Mouse (Mus musculus): Measurements from ENCODE around the gene Rps10. TPM values are rescaled to one million over a fixed set of nuclear protein-coding genes. Genes with fewer than 3 reads are reported as not detected.
"Not testable (repeated sequence)": the region's sequence is repeated elsewhere in the genome, so short reads cannot be mapped to it uniquely, and the experiment has no call there.

Gene Rps10
- polyA plus RNA-seq, 1 experiment = 3,855 TPM

DNA sequence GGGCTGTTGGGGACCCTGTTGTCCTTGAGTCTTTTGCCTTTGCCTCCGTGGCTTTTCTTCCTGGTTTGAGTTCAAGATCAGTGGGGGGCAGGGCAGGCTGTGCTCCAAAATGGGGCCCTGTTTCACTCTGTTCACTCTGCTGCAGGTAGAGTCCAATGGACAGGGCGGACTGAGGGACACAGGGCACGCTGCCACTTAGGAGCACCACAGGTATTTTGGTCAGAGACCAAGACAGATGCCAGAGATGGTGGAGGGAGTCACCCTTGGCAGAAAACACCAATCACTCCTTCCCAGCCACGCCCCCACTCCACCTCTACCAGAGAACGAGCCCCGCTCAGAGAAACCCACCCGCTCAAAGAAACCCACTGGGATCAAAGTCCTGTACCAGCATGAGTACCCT lies 9.3 kb upstream of the Rps10 start:
- peaks cover 53% of the 10 kb centered on the region for H3K27me3 ChIP-seq (replicated peaks)
- TF ChIP-seq FLI1 (IDR thresholded peaks at IDR 0.05; ENCODE audit: low read length) (no peak), GATA1 (IDR thresholded peaks at IDR 0.05; ENCODE audit: borderline replicate concordance, low read length) (no peak)
- H3K36me3 ChIP-seq (replicated peaks; ENCODE audit: low read length) = no peaks in the 10 kb centered on the region
- peaks cover 32% of the 10 kb centered on the region for H3K4me1 ChIP-seq
- peaks cover 21% of the 10 kb centered on the region for H3K9me3 ChIP-seq
- H3K4me3 ChIP-seq (replicated peaks) = no peak overlapping the region

DNA sequence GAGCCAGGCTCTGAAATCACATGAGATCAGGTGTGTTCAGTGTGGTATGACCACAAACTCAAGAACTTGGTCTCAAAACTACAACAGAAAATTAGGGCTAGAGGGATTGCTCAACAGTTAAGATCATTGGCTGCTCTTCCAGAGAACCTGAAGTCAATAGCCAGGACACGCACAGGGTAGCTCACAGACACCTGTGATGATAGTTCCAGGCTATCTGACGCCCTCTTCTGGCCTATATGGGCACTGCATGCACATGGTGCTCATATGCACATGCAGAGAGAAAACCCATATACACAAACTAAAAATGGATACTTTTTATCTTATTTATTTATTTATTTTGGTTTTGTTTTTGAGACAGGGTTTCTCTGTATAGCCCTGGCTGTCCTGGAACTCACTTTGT lies 8.1 kb upstream of the Rps10 start:
- Histone ChIP-seq H3K9me3 (peaks cover 21% of the 10 kb centered on the region), H3K27me3 (replicated peaks) (peaks cover 46% of the 10 kb centered on the region), H3K4me3 (replicated peaks) (no peak overlapping the region), H3K36me3 (replicated peaks; ENCODE audit: low read length) (no peaks in the 10 kb centered on the region), H3K4me1 (peaks cover 22% of the 10 kb centered on the region)
- TF ChIP-seq FLI1 (IDR thresholded peaks at IDR 0.05; ENCODE audit: low read length) (no peak), GATA1 (IDR thresholded peaks at IDR 0.05; ENCODE audit: borderline replicate concordance, low read length) (no peak)

DNA sequence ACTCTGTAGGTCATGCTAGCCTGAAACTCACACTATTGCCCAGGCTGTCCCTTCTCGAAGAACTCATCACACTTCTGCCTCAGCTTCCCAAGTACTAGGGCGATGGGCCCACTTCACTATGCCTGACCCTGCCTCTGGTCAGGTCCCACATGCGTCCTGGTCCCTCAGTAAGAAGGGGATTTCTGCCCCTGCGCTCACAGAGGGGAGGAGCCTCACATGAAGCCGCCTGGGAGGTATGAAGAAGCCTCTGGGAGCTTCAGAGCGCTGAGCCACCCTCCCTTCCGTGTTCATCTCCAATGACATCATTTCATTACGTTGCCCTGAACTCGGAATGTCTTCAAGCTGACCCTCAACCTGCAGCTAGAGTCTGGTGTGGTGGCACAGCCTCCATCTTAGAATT lies 7.3 kb upstream of the Rps10 start:
- peaks cover 21% of the 10 kb centered on the region for H3K9me3 ChIP-seq
- TF ChIP-seq FLI1 (IDR thresholded peaks at IDR 0.05; ENCODE audit: low read length) (no peak), GATA1 (IDR thresholded peaks at IDR 0.05; ENCODE audit: borderline replicate concordance, low read length) (no peak)
- H3K4me1 ChIP-seq = peaks cover 26% of the 10 kb centered on the region
- H3K4me3 ChIP-seq (replicated peaks) = no peak overlapping the region
- no peaks in the 10 kb centered on the region for H3K36me3 ChIP-seq (replicated peaks; ENCODE audit: low read length)
- peaks cover 41% of the 10 kb centered on the region for H3K27me3 ChIP-seq (replicated peaks)

DNA sequence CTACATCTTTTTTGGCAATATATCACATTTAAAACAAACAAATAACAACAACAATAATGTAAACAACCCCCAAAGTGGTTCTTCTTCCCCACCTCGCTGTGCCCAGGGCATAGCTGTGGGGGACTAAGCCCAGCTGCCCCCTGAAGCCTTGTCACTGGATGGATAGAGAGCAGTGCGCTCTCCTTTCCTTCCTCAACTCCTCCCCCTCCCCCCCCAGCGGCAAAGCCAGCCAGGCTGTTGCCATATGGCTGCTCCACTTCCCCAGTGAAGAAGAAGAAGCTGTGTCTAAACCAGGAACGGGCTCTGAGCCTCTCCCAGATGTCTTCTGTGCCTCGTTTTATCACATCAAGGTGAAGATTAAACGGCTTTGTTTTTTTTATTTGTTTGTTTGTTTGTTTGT lies 6.6 kb upstream of the Rps10 start:
- peak overlapping the region; percentile 71 for H3K4me3 ChIP-seq (replicated peaks)

DNA sequence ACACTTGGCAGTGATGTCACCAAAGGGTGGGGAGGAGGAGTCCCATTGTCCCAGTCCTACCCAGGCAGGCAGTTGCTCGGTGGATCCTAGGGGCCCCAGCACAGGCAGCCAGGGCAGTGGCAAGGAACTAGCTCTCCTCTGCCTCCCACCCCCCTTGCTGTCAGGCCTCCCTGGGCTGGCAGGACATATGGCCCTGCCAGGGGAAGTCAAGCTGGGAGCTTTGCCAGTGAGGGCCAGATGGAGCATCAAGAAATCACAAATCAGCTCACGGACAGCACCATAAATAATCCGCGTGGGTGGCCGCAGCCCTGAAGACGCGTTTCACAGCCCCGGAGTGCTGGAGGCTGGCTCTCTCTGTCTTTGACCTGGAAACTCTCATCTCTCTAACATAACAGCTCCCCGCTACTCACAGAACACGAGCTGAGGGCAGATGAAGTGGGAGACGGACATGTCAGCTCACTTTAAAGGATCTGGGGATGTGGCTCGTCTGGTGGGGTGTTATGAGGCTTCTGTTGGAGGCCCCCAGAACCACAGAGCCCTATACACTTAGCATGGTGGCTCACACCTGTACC lies 6.1 kb upstream of the Rps10 start:
- peak overlapping the region; percentile 70 for H3K4me3 ChIP-seq (replicated peaks)

More for the DNA sequence above, 6.6 kb upstream of the Rps10 start:
- Histone ChIP-seq H3K27me3 (replicated peaks) (peaks cover 35% of the 10 kb centered on the region), H3K9me3 (peaks cover 16% of the 10 kb centered on the region), H3K4me1 (peaks cover 28% of the 10 kb centered on the region), H3K36me3 (replicated peaks; ENCODE audit: low read length) (no peaks in the 10 kb centered on the region)
- no peak for TF ChIP-seq FLI1 (IDR thresholded peaks at IDR 0.05; ENCODE audit: low read length)

DNA sequence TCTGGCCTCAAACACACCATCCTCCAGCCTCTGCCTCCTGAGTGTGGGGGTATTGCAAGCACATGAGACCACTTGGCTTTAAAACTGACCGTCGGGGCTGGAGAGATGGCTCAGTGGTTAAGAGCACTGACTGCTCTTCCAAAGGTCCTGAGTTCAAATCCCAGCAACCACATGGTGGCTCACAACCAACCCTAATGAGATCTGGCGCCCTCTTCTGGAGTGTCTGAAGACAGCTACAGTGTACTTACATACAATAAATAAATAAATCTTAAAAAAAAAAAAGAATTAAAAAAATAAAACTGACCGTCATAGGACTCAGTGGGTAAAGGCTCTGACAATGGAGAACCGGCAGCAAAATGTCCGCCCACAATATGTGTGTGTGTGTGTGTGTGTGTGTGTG lies 3.4 kb upstream of the Rps10 start:
- peaks cover 38% of the 10 kb centered on the region for H3K4me1 ChIP-seq
- not testable (repeated sequence) for H3K36me3 ChIP-seq (replicated peaks; ENCODE audit: low read length)

More for the DNA sequence above, 6.1 kb upstream of the Rps10 start:
- TF ChIP-seq FLI1 (IDR thresholded peaks at IDR 0.05; ENCODE audit: low read length) = no peak
- H3K27me3 ChIP-seq (replicated peaks) = peaks cover 32% of the 10 kb centered on the region
- H3K36me3 ChIP-seq (replicated peaks; ENCODE audit: low read length) = no peaks in the 10 kb centered on the region
- peaks cover 11% of the 10 kb centered on the region for H3K9me3 ChIP-seq
- peaks cover 30% of the 10 kb centered on the region for H3K4me1 ChIP-seq

DNA sequence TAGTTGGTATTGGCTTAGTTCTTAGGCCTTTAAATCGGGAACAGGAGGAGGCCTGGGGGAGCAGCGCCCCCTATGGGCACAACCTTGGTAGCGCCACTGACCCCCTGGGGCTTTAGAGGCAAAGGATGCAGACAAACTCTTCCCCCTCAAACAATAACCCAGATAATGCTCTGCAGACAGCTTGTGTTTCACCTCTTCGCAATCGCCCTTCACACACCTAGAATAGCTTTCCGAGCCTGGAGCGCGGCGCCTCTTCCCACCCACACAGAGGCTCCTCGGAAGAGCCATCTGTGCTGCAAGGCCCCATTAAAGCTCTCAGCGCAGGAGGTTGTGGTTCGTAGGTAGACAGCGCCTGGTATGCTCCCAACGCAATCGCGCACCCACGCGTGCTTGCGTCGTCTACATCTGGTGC lies 2.5 kb upstream of the Rps10 start:
- peaks cover 8% of the 10 kb centered on the region for H3K27me3 ChIP-seq (replicated peaks)
- TF ChIP-seq FLI1 (IDR thresholded peaks at IDR 0.05; ENCODE audit: low read length) (no peak), GATA1 (IDR thresholded peaks at IDR 0.05; ENCODE audit: borderline replicate concordance, low read length) (no peak)
- peaks cover 6% of the 10 kb centered on the region for H3K36me3 ChIP-seq (replicated peaks; ENCODE audit: low read length)
- H3K4me3 ChIP-seq (replicated peaks) = no peak overlapping the region
- H3K4me1 ChIP-seq = peaks cover 42% of the 10 kb centered on the region
- no peaks in the 10 kb centered on the region for H3K9me3 ChIP-seq

More for the DNA sequence above, 3.4 kb upstream of the Rps10 start:
- not testable (repeated sequence) for H3K9me3 ChIP-seq; H3K4me3 ChIP-seq (replicated peaks)
- H3K27me3 ChIP-seq (replicated peaks) = peaks cover 15% of the 10 kb centered on the region

DNA sequence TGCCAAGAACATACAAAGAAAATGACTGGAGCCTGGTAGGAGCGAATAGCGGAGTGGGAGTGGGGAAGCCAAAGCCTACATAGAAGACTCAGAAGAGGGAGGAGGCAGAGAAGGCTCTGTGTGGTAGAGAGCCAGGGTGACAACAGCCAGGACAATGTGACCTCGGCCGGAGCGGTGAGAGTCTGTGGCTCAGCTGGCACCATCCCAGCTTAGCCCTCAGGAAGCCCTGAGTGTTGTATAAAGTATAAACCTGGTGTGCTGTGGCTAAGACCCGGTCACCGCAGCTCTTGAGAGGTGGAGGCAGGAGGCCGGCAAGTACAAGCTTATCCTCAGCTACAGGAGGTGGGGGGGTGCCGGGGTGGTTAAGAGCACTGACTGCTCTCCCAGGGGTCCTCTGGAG lies 864 bp upstream of the Rps10 start:
- Histone ChIP-seq H3K36me3 (replicated peaks; ENCODE audit: low read length) (peaks cover 22% of the 10 kb centered on the region), H3K9me3 (no peaks in the 10 kb centered on the region), H3K27me3 (replicated peaks) (peaks cover 3% of the 10 kb centered on the region), H3K4me1 (peaks cover 45% of the 10 kb centered on the region), H3K4me3 (replicated peaks) (no peak overlapping the region)
- no peak for TF ChIP-seq GATA1 (IDR thresholded peaks at IDR 0.05; ENCODE audit: borderline replicate concordance, low read length)
- TF ChIP-seq FLI1 (IDR thresholded peaks at IDR 0.05; ENCODE audit: low read length) = no peak

DNA sequence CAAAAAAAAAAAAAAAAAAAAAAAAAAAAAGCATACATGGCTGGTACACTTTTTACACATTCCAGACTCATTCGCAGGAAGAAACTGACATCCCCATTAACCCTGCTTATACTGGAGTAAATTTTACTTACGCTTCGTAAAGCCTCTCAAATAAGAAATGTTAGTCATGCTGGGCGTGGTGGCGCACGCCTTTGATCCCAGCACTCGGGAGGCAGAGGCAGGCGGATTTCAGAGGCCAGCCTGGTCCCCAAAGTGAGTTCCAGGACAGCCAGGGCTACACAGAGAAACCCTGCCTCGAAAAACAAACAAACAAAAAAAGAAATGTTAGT lies 930 bp downstream of the Rps10 start:
- not testable (repeated sequence) for H3K27me3 ChIP-seq (replicated peaks); H3K9me3 ChIP-seq
- H3K4me1 ChIP-seq = peaks cover 62% of the 10 kb centered on the region
- peak overlapping the region; percentile 97 for H3K4me3 ChIP-seq (replicated peaks)
- peaks cover 40% of the 10 kb centered on the region for H3K36me3 ChIP-seq (replicated peaks; ENCODE audit: low read length)

DNA sequence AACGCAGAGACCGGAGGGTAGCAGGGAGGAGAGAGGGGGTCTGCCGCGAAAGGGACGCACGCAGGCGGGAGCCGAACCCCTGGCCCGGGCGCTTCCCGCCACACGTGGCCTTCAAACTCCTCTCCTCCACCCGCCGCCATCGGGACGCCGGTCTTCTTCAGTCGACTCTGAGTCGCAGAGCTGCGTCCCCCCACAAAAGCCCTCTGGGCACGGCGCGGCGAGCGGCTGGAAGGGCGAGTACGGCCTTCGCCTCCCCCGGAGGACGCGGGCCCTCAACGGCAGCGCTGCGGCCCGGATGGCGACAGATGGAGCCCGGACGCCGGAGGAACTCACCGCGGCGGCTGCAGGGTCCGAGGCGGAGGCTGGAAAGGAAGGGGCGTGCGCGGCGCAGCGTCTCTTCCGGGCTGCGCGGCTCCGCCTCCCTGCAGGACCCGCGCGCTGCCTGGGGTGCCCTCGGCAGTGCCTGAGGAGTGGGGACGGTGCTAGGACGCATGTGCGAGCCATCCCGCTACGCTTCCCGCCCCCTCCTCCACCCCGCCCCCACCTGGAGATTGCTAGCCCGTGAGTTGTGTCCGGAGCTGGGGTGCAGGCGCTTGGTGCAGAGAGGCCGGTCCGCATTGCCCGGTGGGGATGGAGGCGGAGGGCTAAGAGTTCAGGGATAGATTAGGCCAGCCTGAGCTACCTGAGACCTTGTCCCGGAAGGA lies 1.4 kb downstream of the Rps10 start, which contains the start of gene RPS10-NUDT3:
Gene RPS10-NUDT3 (minus strand): TSS at position 352 of the 704 bp plus-strand sequence.
- peaks cover 45% of the 10 kb centered on the region for H3K36me3 ChIP-seq (replicated peaks; ENCODE audit: low read length)
- peaks cover 67% of the 10 kb centered on the region for H3K4me1 ChIP-seq
- H3K27me3 ChIP-seq (replicated peaks) = no peaks in the 10 kb centered on the region

More for the DNA sequence above, 1.4 kb downstream of the Rps10 start, which contains the start of gene RPS10-NUDT3:
- Histone ChIP-seq H3K4me3 (replicated peaks) (peak within 1 kb of the TSS; percentile 97), H3K9me3 (no peaks in the 10 kb centered on the region)
- TF ChIP-seq FLI1 (IDR thresholded peaks at IDR 0.05; ENCODE audit: low read length) (no peak; the same call in 1 of the 2 replicates), GATA1 (IDR thresholded peaks at IDR 0.05; ENCODE audit: borderline replicate concordance, low read length) (no peak)

Data from megakaryocyte, embryonic 14.5 days (primary cell).